Mouse (Mus musculus): ENCODE results near the gene Stam. TPM values are rescaled to one million over a fixed set of nuclear protein-coding genes. Genes with fewer than 3 reads are reported as not detected.

The Stam gene
- polyA plus RNA-seq, 1 experiment from 2014 or later = 80.2 TPM

- no peaks in the 10 kb centered on the region for H3K27me3 ChIP-seq (ENCODE audit: insufficient read depth, low read length)
- no peaks in the 10 kb centered on the region for H3K36me3 ChIP-seq (ENCODE audit: insufficient read depth)
- no peak for DNase-seq
- TF ChIP-seq CTCF (IDR thresholded peaks at IDR 0.05; ENCODE audit: low read depth) = no peak
- peak overlapping the region; percentile 13; the same call in 1 of the 2 replicates for H3K27ac ChIP-seq (ENCODE audit: low read depth)
- no peaks in the 10 kb centered on the region for H3K4me1 ChIP-seq (ENCODE audit: insufficient read depth)
- no peak overlapping the region for H3K4me2 ChIP-seq
- H3K9me3 ChIP-seq (ENCODE audit: low read depth, low read length) = no peaks in the 10 kb centered on the region
- 74% methylated on average over 2 of the region's 2 CpGs for WGBS
- no peak for ATAC-seq (ENCODE audit: insufficient read depth)
- no peak overlapping the region for H3K9ac ChIP-seq
- H3K4me3 ChIP-seq (ENCODE audit: low read depth, low read length) = no peak overlapping the region
These were observed 91.2 kb downstream of the Stam start for GRCm38 (mm10) chr2:14165066-14165465.

DNA sequence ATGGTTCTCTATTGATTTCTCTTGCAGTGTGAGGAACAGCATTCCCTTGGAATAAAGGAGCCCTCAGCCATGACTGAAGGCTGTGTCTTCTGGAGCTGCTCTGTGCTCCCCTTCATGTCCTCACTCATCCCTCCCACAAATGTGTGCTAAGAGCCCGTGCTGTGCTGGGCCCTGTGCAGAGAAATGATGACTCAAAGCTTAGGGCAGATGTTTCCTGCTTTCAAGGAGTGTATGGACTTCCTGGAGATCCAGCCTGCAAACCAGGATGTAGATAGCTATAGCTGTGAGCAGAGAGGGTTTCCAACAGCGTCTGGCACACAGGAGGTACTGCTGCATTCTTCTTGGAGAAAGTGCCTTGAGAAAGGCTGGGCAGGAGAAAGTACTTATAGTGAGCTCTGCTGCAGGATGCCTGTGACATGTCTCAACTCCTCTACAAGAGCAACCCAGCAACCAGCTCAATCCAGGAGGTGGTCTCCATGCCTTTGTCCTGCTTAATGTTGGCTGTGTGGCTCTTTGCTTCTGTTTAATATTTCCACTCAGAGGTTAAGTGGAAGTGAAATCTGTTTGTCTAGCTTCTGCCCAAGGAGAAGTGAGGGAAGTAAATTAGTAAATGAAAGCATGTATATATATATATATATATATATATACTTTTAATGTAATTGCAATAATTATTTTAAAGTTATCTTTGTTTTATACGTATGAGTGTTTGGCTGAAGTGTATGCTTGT, 91.9 kb downstream of the Stam start:
- H3K4me1 ChIP-seq (ENCODE audit: insufficient read depth) = no peaks in the 10 kb centered on the region
- 57% methylated on average over 3 of the region's 3 CpGs for WGBS
- no peaks in the 10 kb centered on the region for H3K27me3 ChIP-seq (ENCODE audit: insufficient read depth, low read length)
- H3K4me2 ChIP-seq = no peak overlapping the region
- peak; percentile 80; the same call in 1 of the 2 replicates for ATAC-seq (ENCODE audit: insufficient read depth)
- H3K9ac ChIP-seq = no peak overlapping the region
- no peaks in the 10 kb centered on the region for H3K36me3 ChIP-seq (ENCODE audit: insufficient read depth)
- peak; percentile 53 for DNase-seq
- H3K27ac ChIP-seq (ENCODE audit: low read depth) = peak overlapping the region; percentile 13; the same call in 1 of the 2 replicates
- no peak overlapping the region for H3K4me3 ChIP-seq (ENCODE audit: low read depth, low read length)
- TF ChIP-seq CTCF (IDR thresholded peaks at IDR 0.05; ENCODE audit: low read depth) = no peak
- no peaks in the 10 kb centered on the region for H3K9me3 ChIP-seq (ENCODE audit: low read depth, low read length)

DNA sequence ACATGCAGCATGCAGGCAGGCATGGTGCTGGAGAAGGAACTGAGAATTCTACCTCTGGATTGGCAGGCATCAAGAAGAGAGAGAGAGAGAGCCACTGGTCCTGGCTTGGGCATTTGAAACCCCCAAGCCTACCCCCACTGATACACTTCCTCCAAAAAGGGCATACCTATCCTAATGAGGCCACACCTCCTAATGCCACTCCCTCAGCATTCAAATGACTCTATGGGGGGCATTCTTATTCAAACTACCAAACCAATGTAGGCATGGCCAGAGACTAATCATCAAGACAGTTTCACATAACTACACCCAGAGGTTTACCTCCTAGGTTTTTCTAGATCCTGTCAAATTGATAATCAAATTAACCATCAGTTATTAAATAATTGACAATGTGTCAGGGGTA, 93.8 kb downstream of the Stam start:
- DNase-seq (no peak), ATAC-seq (ENCODE audit: insufficient read depth) (no peak)
- Histone ChIP-seq H3K4me1 (ENCODE audit: insufficient read depth) (no peaks in the 10 kb centered on the region), H3K9me3 (ENCODE audit: low read depth, low read length) (no peaks in the 10 kb centered on the region), H3K4me2 (no peak overlapping the region), H3K9ac (no peak overlapping the region), H3K4me3 (ENCODE audit: low read depth, low read length) (no peak overlapping the region), H3K27ac (ENCODE audit: low read depth) (no peak overlapping the region), H3K27me3 (ENCODE audit: insufficient read depth, low read length) (no peaks in the 10 kb centered on the region), H3K36me3 (ENCODE audit: insufficient read depth) (no peaks in the 10 kb centered on the region)
- TF ChIP-seq CTCF (IDR thresholded peaks at IDR 0.05; ENCODE audit: low read depth) = no peak

- no peak within 1 kb of the TSS for H3K9ac ChIP-seq
- ATAC-seq (ENCODE audit: insufficient read depth) (no peak), DNase-seq (no peak)
- 80% methylated on average over 3 of the region's 3 CpGs for WGBS
- H3K4me3 ChIP-seq (ENCODE audit: low read depth, low read length) = no peak within 1 kb of the TSS
- no peak for TF ChIP-seq CTCF (IDR thresholded peaks at IDR 0.05; ENCODE audit: low read depth)
- H3K36me3 ChIP-seq (ENCODE audit: insufficient read depth) = no peaks in the 10 kb centered on the region
- no peaks in the 10 kb centered on the region for H3K27me3 ChIP-seq (ENCODE audit: insufficient read depth, low read length)
- H3K27ac ChIP-seq (ENCODE audit: low read depth) = no peak within 1 kb of the TSS
- no peaks in the 10 kb centered on the region for H3K4me1 ChIP-seq (ENCODE audit: insufficient read depth)
- H3K4me2 ChIP-seq = no peak within 1 kb of the TSS
- H3K9me3 ChIP-seq (ENCODE audit: low read depth, low read length) = no peaks in the 10 kb centered on the region
These were observed 100.4 kb downstream of the Stam start, which contains the start of gene Tmem236 for GRCm38 (mm10) chr2:14174334-14174733. Tmem236 (plus strand) TSS chr2:14174523.

GRCm38 (mm10) chr2:14176460-14177193, 102.7 kb downstream of the Stam start:
- WGBS = 61% methylated on average over 2 of the region's 2 CpGs
- H3K27me3 ChIP-seq (ENCODE audit: insufficient read depth, low read length) = no peaks in the 10 kb centered on the region
- ATAC-seq (ENCODE audit: insufficient read depth) = no peak
- H3K4me2 ChIP-seq = no peak overlapping the region
- H3K9ac ChIP-seq = no peak overlapping the region
- TF ChIP-seq CTCF (IDR thresholded peaks at IDR 0.05; ENCODE audit: low read depth) = no peak
- no peak overlapping the region for H3K27ac ChIP-seq (ENCODE audit: low read depth)
- no peaks in the 10 kb centered on the region for H3K4me1 ChIP-seq (ENCODE audit: insufficient read depth)
- DNase-seq = no peak
- H3K9me3 ChIP-seq (ENCODE audit: low read depth, low read length) = no peaks in the 10 kb centered on the region
- no peak overlapping the region for H3K4me3 ChIP-seq (ENCODE audit: low read depth, low read length)
- H3K36me3 ChIP-seq (ENCODE audit: insufficient read depth) = no peaks in the 10 kb centered on the region

GRCm38 (mm10) chr2:14184375-14184774, 110.5 kb downstream of the Stam start:
- H3K27ac ChIP-seq (ENCODE audit: low read depth) = no peak overlapping the region
- H3K36me3 ChIP-seq (ENCODE audit: insufficient read depth) = no peaks in the 10 kb centered on the region
- no peak for TF ChIP-seq CTCF (IDR thresholded peaks at IDR 0.05; ENCODE audit: low read depth)
- no peaks in the 10 kb centered on the region for H3K27me3 ChIP-seq (ENCODE audit: insufficient read depth, low read length)
- no peak overlapping the region for H3K9ac ChIP-seq
- DNase-seq (no peak), ATAC-seq (ENCODE audit: insufficient read depth) (no peak)
- H3K4me2 ChIP-seq = no peak overlapping the region
- no peak overlapping the region for H3K4me3 ChIP-seq (ENCODE audit: low read depth, low read length)
- H3K4me1 ChIP-seq (ENCODE audit: insufficient read depth) = no peaks in the 10 kb centered on the region
- no peaks in the 10 kb centered on the region for H3K9me3 ChIP-seq (ENCODE audit: low read depth, low read length)

DNA sequence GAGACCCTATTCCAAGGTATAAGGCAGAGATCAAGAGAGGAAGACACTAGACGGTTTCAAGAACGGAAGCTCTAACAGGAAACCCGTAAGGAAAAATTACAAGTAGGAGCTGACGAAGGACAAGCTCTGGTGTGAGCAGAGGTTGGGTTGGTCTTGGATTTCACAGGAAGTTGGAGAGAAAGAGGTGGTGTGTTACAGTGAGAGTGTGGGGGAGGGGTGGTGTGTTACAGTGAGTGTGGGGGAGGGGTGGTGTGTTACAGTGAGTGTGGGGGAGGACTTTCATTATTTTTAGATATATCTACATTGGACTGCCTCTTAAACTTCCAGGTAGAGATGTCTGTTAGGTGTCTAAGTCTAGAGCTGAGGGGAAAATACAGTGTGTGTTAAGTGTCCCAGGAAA, 116.8 kb downstream of the Stam start:
- H3K4me2 ChIP-seq = no peak overlapping the region
- no peaks in the 10 kb centered on the region for H3K9me3 ChIP-seq (ENCODE audit: low read depth, low read length)
- WGBS = 54% methylated on average over 4 of the region's 4 CpGs
- no peaks in the 10 kb centered on the region for H3K4me1 ChIP-seq (ENCODE audit: insufficient read depth)
- peak; percentile 11 for DNase-seq
- H3K27me3 ChIP-seq (ENCODE audit: insufficient read depth, low read length) = no peaks in the 10 kb centered on the region
- no peak for TF ChIP-seq CTCF (IDR thresholded peaks at IDR 0.05; ENCODE audit: low read depth)
- H3K36me3 ChIP-seq (ENCODE audit: insufficient read depth) = no peaks in the 10 kb centered on the region
- no peak for ATAC-seq (ENCODE audit: insufficient read depth)
- no peak overlapping the region for H3K9ac ChIP-seq
- no peak overlapping the region for H3K4me3 ChIP-seq (ENCODE audit: low read depth, low read length)
- H3K27ac ChIP-seq (ENCODE audit: low read depth) = no peak overlapping the region

Data from lung, embryonic 14.5 days (tissue).